Mouse (Mus musculus) liver, postnatal 0 days (tissue): Measurements from ENCODE around the gene Slc19a1. TPM values are rescaled to one million over a fixed set of nuclear protein-coding genes. Genes with fewer than 3 reads are reported as not detected.
A peak's percentile ranks its signal among the peaks of the same experiment; 100 is the strongest.

ENCODE experiments used
- ATAC-seq: fragments of 200-750 bp; cut with Nextera tagmentation; 2 replicates; pipeline ENCODE4 v1.8.0; 2017; ENCODE audit warnings: mild to moderate bottlenecking, moderate library complexity
- DNase-seq: peaks from one replicate; pipeline ENCODE4 v3.0.0-alpha.2; 2016
- H3K27ac ChIP-seq: fragments of 300-500 bp; sonication (generic); 2 replicates; pipeline ENCODE4 v1.5.1; 2014; ENCODE audit warnings: antibody characterized with exemption, moderate library complexity, mild to moderate bottlenecking, low read depth
- H3K27me3 ChIP-seq: fragments of 300-500 bp; sonication (generic); 2 replicates; pipeline ENCODE4 v1.6.1; 2014; ENCODE audit warnings: low read length, control low read depth, mixed read lengths; ENCODE audit not compliant: insufficient read depth
- H3K36me3 ChIP-seq: fragments of 300-500 bp; sonication (generic); replicated peaks from 2 replicates; pipeline ENCODE4 v1.6.1; 2014; ENCODE audit warnings: mild to moderate bottlenecking, control low read depth, low read length, moderate library complexity, mixed read lengths; ENCODE audit not compliant: insufficient read depth
- H3K4me1 ChIP-seq: fragments of 300-500 bp; sonication (generic); 2 replicates; pipeline ENCODE4 v1.6.1; 2014; ENCODE audit warnings: antibody characterized with exemption, mild to moderate bottlenecking, control low read depth; ENCODE audit not compliant: insufficient read depth
- H3K4me2 ChIP-seq: fragments of 300-500 bp; sonication (generic); 2 replicates; pipeline ENCODE4 v1.6.1; 2014; ENCODE audit warnings: low read depth, mild to moderate bottlenecking, low read length, moderate library complexity, mixed read lengths
- H3K4me3 ChIP-seq: fragments of 300-500 bp; sonication (generic); 2 replicates; pipeline ENCODE4 v1.5.1; 2014; ENCODE audit warnings: low read depth, low read length
- H3K9ac ChIP-seq: fragments of 300-500 bp; sonication (generic); replicated peaks from 2 replicates; pipeline ENCODE4 v1.6.1; 2014; ENCODE audit warnings: mild to moderate bottlenecking, moderate library complexity
- H3K9me3 ChIP-seq: fragments of 300-500 bp; sonication (generic); 2 replicates; pipeline ENCODE4 v1.6.1; 2016; ENCODE audit warnings: mild to moderate bottlenecking, control low read depth, low read length, mixed read lengths
- CTCF ChIP-seq: sonication (generic); IDR thresholded peaks from 2 replicates; pipeline ENCODE4 v1.5.1; 2016; ENCODE audit warnings: antibody characterized with exemption, low read depth
- EP300 ChIP-seq: IDR thresholded peaks from 2 replicates; pipeline ENCODE4 v1.6.1; 2016; ENCODE audit warnings: antibody characterized with exemption, low read depth, mild to moderate bottlenecking
- WGBS: fragments of 180-500 bp; shearing (Covaris S2); extraction: QIAGEN DNeasy Blood & Tissue Kit; methylation state at CpG from one replicate; pipeline ENCODE4 v1.1.7; 2014; ENCODE audit not compliant: insufficient replicate concordance; 5-methylcytosine and 5-hydroxymethylcytosine counted together
- polyA plus RNA-seq: library from polyadenylated mRNA; unstranded; fragments of >200 nt; fragmentation: Nextera tagmentation; extraction: Ambion mirVana; gene quantifications from 2 replicates; pipeline ENCODE4 v1.2.1, GENCODE M21; 2015

Gene Slc19a1
- polyA plus RNA-seq, 1 experiment from 2014 or later, result 10.5 TPM

GRCm38 (mm10) chr10:77048196-77048595 lies 16.2 kb downstream of the Slc19a1 start:
- Histone ChIP-seq H3K27me3 (no peaks in the 10 kb centered on the region), H3K4me1 (no peaks in the 10 kb centered on the region), H3K4me2 (no peak overlapping the region), H3K9ac (no peak overlapping the region), H3K27ac (no peak overlapping the region), H3K9me3 (no peaks in the 10 kb centered on the region), H3K4me3 (no peak overlapping the region), H3K36me3 (peaks cover 13% of the 10 kb centered on the region; the same call in 1 of the 2 replicates)
- DNase-seq (no peak), ATAC-seq (peak; percentile 48)
- 61% methylated on average over 4 of the region's 4 CpGs for WGBS
- no peak for TF ChIP-seq CTCF
- no peak for TF ChIP-seq EP300

DNA sequence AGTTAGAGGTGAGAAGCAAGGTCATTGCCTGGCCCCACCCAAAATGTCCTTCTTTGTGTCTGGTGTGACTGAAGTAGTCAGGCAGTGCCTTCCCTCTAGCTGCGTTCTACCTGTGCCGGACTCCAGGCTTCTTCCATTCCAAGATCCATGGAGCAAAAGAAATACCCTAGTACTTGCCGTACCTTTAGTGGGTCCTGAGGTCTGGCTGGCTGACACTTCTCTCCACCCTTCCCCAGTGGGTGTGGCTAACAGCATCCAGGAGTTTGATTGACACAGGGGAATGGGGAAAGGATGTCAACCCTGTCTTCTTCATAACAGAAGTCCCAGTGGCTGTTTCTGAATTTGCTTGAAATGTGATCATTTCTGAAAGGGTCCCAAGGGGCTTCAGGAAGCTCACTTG lies 16.6 kb downstream of the Slc19a1 start:
- no peak for DNase-seq
- WGBS, result 87% methylated on average over 3 of the region's 3 CpGs
- H3K27ac ChIP-seq, result no peak overlapping the region

GRCm38 (mm10) chr10:77056768-77057167 lies 24.7 kb downstream of the Slc19a1 start:
- Histone ChIP-seq H3K4me2 (no peak overlapping the region), H3K36me3 (peaks cover 22% of the 10 kb centered on the region), H3K9me3 (no peaks in the 10 kb centered on the region), H3K27me3 (no peaks in the 10 kb centered on the region), H3K4me3 (no peak overlapping the region), H3K27ac (peak overlapping the region; percentile 55; the same call in 1 of the 2 replicates), H3K9ac (no peak overlapping the region), H3K4me1 (no peaks in the 10 kb centered on the region)
- DNase-seq (no peak), ATAC-seq (no peak)
- no peak for TF ChIP-seq EP300
- no peak for TF ChIP-seq CTCF
- WGBS, result 64% methylated on average over 10 of the region's 10 CpGs

More for the DNA sequence above, 16.6 kb downstream of the Slc19a1 start:
- Histone ChIP-seq H3K4me1 (no peaks in the 10 kb centered on the region), H3K4me3 (no peak overlapping the region), H3K27me3 (no peaks in the 10 kb centered on the region), H3K9me3 (no peaks in the 10 kb centered on the region), H3K9ac (no peak overlapping the region), H3K4me2 (no peak overlapping the region), H3K36me3 (peaks cover 12% of the 10 kb centered on the region)
- no peak for ATAC-seq
- no peak for TF ChIP-seq CTCF
- TF ChIP-seq EP300, result no peak

GRCm38 (mm10) chr10:77061426-77061825 lies 29.4 kb downstream of the Slc19a1 start:
- WGBS, result 68% methylated on average over 3 of the region's 3 CpGs
- ATAC-seq (0 out of 2 replicates have a peak, but pooled peaks have one; percentile 8), DNase-seq (no peak)
- no peaks in the 10 kb centered on the region for H3K27me3 ChIP-seq
- H3K4me2 ChIP-seq, result no peak overlapping the region
- no peak overlapping the region for H3K4me3 ChIP-seq
- no peak overlapping the region for H3K27ac ChIP-seq
- peaks cover 16% of the 10 kb centered on the region for H3K36me3 ChIP-seq
- H3K9ac ChIP-seq, result no peak overlapping the region
- no peaks in the 10 kb centered on the region for H3K4me1 ChIP-seq
- TF ChIP-seq EP300, result no peak
- TF ChIP-seq CTCF, result 0 out of 2 replicates have a peak, but pooled peaks have one; percentile 9
- no peaks in the 10 kb centered on the region for H3K9me3 ChIP-seq

DNA sequence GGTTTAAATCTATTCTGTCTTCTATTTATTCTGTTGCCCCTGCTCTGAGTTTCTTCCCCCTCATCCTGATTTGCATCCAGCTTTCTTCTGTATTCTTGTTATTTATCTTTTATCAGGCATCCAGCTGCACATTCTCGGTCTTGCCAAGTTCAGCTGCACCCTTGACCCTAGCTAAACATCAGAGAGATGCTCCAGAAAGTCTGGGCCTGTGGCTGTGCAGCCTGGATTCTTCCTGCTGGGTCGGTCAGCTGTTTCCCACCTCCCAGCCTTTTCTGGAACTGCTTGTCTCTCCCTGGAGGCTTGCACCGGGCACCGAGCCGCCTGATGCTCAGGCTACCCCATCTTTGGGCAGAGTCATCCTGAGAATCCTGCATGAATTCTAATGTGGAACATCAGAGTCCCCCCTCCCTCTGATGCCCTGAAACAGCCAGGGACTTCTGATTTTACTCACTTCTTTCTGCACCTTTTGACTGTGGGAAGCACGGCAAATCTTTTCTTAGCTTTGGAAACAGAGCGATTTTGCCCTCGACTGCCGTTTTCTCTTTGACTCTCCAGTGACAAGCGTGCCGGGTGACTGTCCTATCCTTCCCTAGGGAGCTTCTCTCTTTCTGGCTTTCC lies 30.5 kb downstream of the Slc19a1 start:
- Histone ChIP-seq H3K9ac (no peak overlapping the region), H3K4me1 (no peaks in the 10 kb centered on the region; the same call in 1 of the 2 replicates), H3K4me2 (no peak overlapping the region), H3K9me3 (no peaks in the 10 kb centered on the region), H3K36me3 (peaks cover 18% of the 10 kb centered on the region), H3K27me3 (no peaks in the 10 kb centered on the region), H3K4me3 (no peak overlapping the region), H3K27ac (no peak overlapping the region)
- TF ChIP-seq EP300 (no peak), CTCF (no peak)
- DNase-seq, result no peak
- 82% methylated on average over 11 of the region's 11 CpGs for WGBS
- ATAC-seq, result no peak

DNA sequence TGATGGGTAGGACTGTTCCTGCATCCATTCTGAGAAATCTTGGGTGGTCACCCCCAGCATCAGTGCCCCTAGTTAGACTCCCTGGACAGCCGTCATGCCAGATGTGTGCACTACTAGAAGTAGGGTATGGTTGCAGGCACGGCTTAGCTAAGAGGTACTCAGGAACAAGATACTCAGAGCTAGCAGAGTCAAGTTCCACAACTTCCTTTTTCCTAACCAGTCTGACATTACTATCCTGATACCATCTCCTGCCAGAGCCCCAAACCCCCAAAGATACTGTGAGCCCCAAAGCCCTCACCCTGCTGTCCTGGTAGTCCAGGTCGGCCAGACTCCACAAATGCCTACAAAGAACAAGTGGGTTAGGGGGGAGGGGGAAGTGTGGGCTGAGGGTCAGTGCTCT lies 32.2 kb downstream of the Slc19a1 start:
- 56% methylated on average over 3 of the region's 3 CpGs for WGBS
- H3K27me3 ChIP-seq, result no peaks in the 10 kb centered on the region

More for the DNA sequence above, 32.2 kb downstream of the Slc19a1 start:
- Histone ChIP-seq H3K9me3 (no peaks in the 10 kb centered on the region), H3K4me3 (no peak overlapping the region), H3K4me1 (no peaks in the 10 kb centered on the region; the same call in 1 of the 2 replicates), H3K36me3 (peaks cover 23% of the 10 kb centered on the region; the same call in 1 of the 2 replicates), H3K27ac (no peak overlapping the region), H3K4me2 (no peak overlapping the region), H3K9ac (no peak overlapping the region)
- no peak for DNase-seq
- no peak for ATAC-seq
- TF ChIP-seq EP300, result no peak
- no peak for TF ChIP-seq CTCF
